Mouse (Mus musculus) spleen, adult 2 months (tissue): ENCODE results near the gene Cfb.

Experiments
- CTCF ChIP-seq: fragments of 200-500 bp; IDR thresholded peaks from 2 replicates; pipeline ENCODE4 v1.5.1; 2011; ENCODE audit warnings: mild to moderate bottlenecking, inconsistent platforms; ENCODE audit not compliant: insufficient read depth, insufficient read length, insufficient replicate concordance; ENCODE audit errors: extremely low read depth
- POLR2A ChIP-seq: fragments of 200-500 bp; IDR thresholded peaks from 2 replicates; pipeline ENCODE4 v1.6.1; 2011; ENCODE audit warnings: low read depth, low read length, inconsistent platforms

DNA sequence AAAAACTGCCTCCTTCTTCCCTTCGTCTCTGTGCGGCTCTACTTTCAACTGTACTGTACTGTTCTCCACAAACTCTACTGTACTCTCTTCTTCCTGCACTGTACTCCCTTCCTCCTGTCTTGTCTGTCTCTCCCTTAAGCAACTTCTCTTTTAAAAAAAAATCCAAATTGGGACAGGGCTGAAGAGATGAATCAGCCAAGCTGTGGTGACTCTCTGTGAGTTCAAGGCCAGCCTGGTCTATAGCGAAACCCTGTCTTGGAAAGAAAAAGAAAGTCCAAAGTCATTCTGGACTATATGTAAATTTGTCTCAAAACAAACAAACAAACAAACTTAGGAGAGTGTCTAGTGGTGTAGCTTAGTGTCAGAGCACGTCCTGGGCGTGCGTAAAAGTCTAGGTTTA lies 12.0 kb upstream of the Cfb start:
- TF ChIP-seq POLR2A = no peak
- TF ChIP-seq CTCF = no peak
